Mouse (Mus musculus): ENCODE results near the gene Dner. TPM values are rescaled to one million over a fixed set of nuclear protein-coding genes. Genes with fewer than 3 reads are reported as not detected.
"Not testable (repeated sequence)": the region's sequence is repeated elsewhere in the genome, so short reads cannot be mapped to it uniquely, and the experiment has no call there.

The Dner gene
- polyA plus RNA-seq, 1 experiment from 2014 or later: 287 TPM

- no peaks in the 10 kb centered on the region for H3K27me3 ChIP-seq
- H3K4me1 ChIP-seq (replicated peaks): 0 out of 2 replicates have a peak, but pooled peaks cover 2% of the 10 kb centered on the region
- H3K4me2 ChIP-seq: no peak overlapping the region
- H3K9me3 ChIP-seq: no peaks in the 10 kb centered on the region
- no peak overlapping the region for H3K9ac ChIP-seq
- ATAC-seq (ENCODE audit: low FRiP score): no peak
- H3K36me3 ChIP-seq: peaks cover 3% of the 10 kb centered on the region; the same call in 1 of the 2 replicates
- H3K27ac ChIP-seq: no peak overlapping the region
- WGBS: 88% methylated on average over 3 of the region's 3 CpGs
- H3K4me3 ChIP-seq: no peak overlapping the region
Measured at GRCm38 (mm10) chr1:84366553-84366952, 329.5 kb downstream of the Dner start.

- no peak for ATAC-seq (ENCODE audit: low FRiP score)
- Histone ChIP-seq H3K4me1 (replicated peaks) (0 out of 2 replicates have a peak, but pooled peaks cover 2% of the 10 kb centered on the region), H3K27me3 (no peaks in the 10 kb centered on the region), H3K9ac (no peak within 1 kb of the TSS), H3K36me3 (no peaks in the 10 kb centered on the region; the same call in 1 of the 2 replicates), H3K9me3 (no peaks in the 10 kb centered on the region), H3K4me3 (no peak within 1 kb of the TSS), H3K4me2 (no peak within 1 kb of the TSS), H3K27ac (no peak within 1 kb of the TSS)
- WGBS: 91% methylated on average over 8 of the region's 8 CpGs
Measured at GRCm38 (mm10) chr1:84363967-84364366, 332.1 kb downstream of the Dner start, which contains the start of gene Pid1. Pid1 (minus strand) TSS chr1:84364180.

- Histone ChIP-seq H3K27ac (no peak overlapping the region), H3K36me3 (no peaks in the 10 kb centered on the region), H3K4me3 (no peak overlapping the region), H3K9ac (no peak overlapping the region), H3K9me3 (no peaks in the 10 kb centered on the region), H3K4me2 (no peak overlapping the region), H3K4me1 (replicated peaks) (0 out of 2 replicates have a peak, but pooled peaks cover 2% of the 10 kb centered on the region), H3K27me3 (no peaks in the 10 kb centered on the region)
- 87% methylated on average over 7 of the region's 7 CpGs for WGBS
- ATAC-seq (ENCODE audit: low FRiP score): no peak
Measured at GRCm38 (mm10) chr1:84362709-84363617, 333.1 kb downstream of the Dner start.

DNA sequence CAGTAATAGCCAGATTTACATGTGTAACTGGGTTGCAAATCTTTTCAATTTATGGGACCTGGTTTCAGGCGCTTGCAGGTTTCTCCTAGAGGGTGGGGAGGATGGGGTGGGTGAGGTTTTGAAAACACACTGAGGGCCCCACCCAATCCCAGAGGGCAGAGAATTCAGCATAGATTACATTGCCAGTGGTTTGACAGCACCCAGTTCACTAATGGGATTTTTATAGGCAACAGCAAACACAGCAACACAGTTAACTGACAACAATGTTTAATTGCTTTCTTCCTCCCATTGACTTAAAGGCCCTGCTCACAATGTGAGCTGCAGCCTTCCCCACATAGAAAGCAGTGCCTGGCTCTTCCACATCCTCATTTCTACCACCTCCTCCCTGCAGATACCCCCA, 333.8 kb downstream of the Dner start:
- ATAC-seq (ENCODE audit: low FRiP score): no peak
- no peak overlapping the region for H3K4me2 ChIP-seq
- H3K27me3 ChIP-seq: no peaks in the 10 kb centered on the region
- H3K4me1 ChIP-seq (replicated peaks): 0 out of 2 replicates have a peak, but pooled peaks cover 2% of the 10 kb centered on the region
- no peaks in the 10 kb centered on the region for H3K9me3 ChIP-seq
- H3K36me3 ChIP-seq: no peaks in the 10 kb centered on the region
- H3K27ac ChIP-seq: no peak overlapping the region
- no peak overlapping the region for H3K4me3 ChIP-seq
- 84% methylated on average over 1 of the region's 1 CpGs for WGBS
- no peak overlapping the region for H3K9ac ChIP-seq

DNA sequence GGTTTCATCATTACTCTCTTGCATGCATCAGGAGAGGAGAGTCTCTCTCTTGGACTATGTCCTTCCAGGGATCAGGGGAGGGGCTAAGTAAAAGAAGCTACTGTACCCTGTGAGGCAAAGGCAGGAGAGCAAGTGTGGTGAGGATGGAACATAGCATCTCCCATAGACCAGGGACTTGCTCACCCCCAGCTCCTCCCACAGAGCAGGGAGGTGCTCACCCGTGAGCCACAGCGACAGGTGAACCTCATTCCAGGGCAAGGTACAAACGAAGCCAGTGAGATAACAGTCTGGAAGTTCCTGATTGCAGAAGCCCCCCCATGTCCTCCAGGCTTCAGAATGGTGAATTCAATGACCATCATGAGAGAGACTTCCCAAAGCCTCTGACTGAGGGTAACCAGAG, 334.6 kb downstream of the Dner start:
- no peaks in the 10 kb centered on the region for H3K27me3 ChIP-seq
- no peak overlapping the region for H3K4me2 ChIP-seq
- no peak overlapping the region for H3K9ac ChIP-seq
- no peak for ATAC-seq (ENCODE audit: low FRiP score)
- no peaks in the 10 kb centered on the region for H3K9me3 ChIP-seq
- no peak overlapping the region for H3K4me3 ChIP-seq
- WGBS: 86% methylated on average over 3 of the region's 3 CpGs
- H3K27ac ChIP-seq: no peak overlapping the region
- no peaks in the 10 kb centered on the region for H3K36me3 ChIP-seq
- 0 out of 2 replicates have a peak, but pooled peaks cover 2% of the 10 kb centered on the region for H3K4me1 ChIP-seq (replicated peaks)

- Histone ChIP-seq H3K9me3 (no peaks in the 10 kb centered on the region), H3K4me3 (no peak overlapping the region), H3K4me1 (replicated peaks) (no peaks in the 10 kb centered on the region), H3K4me2 (no peak overlapping the region), H3K27me3 (no peaks in the 10 kb centered on the region), H3K36me3 (no peaks in the 10 kb centered on the region), H3K9ac (no peak overlapping the region), H3K27ac (no peak overlapping the region)
- 83% methylated on average over 6 of the region's 6 CpGs for whole genome bisulfite sequencing
- ATAC-seq (ENCODE audit: low FRiP score): no peak
Measured at GRCm38 (mm10) chr1:84359611-84360500, 336.2 kb downstream of the Dner start.

DNA sequence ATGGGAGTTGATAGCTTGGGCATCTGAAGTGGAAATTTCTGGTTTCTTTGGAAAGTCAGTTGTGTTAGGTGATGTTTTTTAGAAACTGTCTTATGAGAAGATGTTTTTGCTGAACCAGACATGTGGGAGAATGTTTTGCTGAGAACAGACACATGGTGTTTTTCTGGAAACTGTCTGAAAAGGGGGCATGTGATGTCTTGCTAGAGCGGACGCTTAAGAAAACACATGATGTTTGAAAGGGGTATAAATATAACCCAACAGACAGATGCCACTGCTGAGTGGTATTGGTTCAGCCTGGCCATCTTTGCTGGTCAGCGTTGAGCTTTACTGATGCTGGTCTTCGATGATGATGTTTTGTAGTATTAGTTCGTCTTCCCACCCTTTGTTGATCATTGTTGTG, 338.8 kb downstream of the Dner start:
- H3K4me1 ChIP-seq (replicated peaks): no peaks in the 10 kb centered on the region

GRCm38 (mm10) chr1:84350262-84350661, 345.8 kb downstream of the Dner start:
- Histone ChIP-seq H3K4me3 (no peak overlapping the region), H3K4me2 (no peak overlapping the region), H3K9ac (no peak overlapping the region), H3K4me1 (replicated peaks) (no peaks in the 10 kb centered on the region), H3K27me3 (no peaks in the 10 kb centered on the region), H3K27ac (no peak overlapping the region), H3K36me3 (no peaks in the 10 kb centered on the region), H3K9me3 (no peaks in the 10 kb centered on the region)
- ATAC-seq (ENCODE audit: low FRiP score): no peak
- WGBS: 92% methylated on average over 2 of the region's 2 CpGs

More for the DNA sequence above, 338.8 kb downstream of the Dner start:
- 85% methylated on average over 5 of the region's 5 CpGs for WGBS
- Histone ChIP-seq H3K9ac (no peak overlapping the region), H3K9me3 (no peaks in the 10 kb centered on the region), H3K36me3 (no peaks in the 10 kb centered on the region), H3K27ac (no peak overlapping the region), H3K4me2 (no peak overlapping the region), H3K27me3 (no peaks in the 10 kb centered on the region), H3K4me3 (no peak overlapping the region)
- ATAC-seq (ENCODE audit: low FRiP score): no peak

DNA sequence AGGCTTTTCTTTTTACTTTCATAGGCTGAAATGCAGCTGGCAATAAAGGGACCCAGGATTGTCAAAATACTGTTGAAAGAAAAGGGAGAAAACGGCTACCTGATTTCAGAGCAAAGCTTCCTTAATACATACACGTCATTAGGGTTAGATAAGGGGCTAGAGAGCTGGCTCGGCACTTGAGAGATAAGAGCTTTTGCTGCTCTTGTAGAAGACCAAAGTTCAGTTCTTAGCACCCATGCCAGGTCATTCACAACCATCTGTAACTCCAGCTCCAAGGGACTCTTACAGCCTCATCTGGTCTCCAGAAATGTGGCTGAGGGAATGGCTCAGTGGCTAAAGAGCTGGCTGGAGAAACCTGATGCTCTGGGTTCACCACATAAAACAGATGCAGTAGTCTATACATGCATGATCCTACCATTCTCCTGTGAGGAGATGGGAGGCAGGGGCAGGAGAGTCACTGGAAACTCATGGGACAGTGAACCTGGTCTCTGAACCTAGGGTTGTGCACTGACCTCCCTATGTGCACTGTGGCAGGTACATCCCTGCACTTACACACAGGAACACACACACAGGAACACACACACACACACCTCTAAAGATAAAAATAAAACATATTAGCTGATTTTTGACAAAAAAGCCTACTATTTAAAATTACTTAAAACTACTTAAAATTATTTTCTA, 348.1 kb downstream of the Dner start:
- Histone ChIP-seq H3K27ac (no peak overlapping the region), H3K36me3 (no peaks in the 10 kb centered on the region), H3K4me3 (no peak overlapping the region), H3K9me3 (no peaks in the 10 kb centered on the region), H3K27me3 (no peaks in the 10 kb centered on the region), H3K9ac (no peak overlapping the region), H3K4me2 (no peak overlapping the region), H3K4me1 (replicated peaks) (no peaks in the 10 kb centered on the region)
- 86% methylated on average over 3 of the region's 3 CpGs for WGBS
- no peak for ATAC-seq (ENCODE audit: low FRiP score)

GRCm38 (mm10) chr1:84332797-84333196, 363.2 kb downstream of the Dner start:
- not testable (repeated sequence) for ATAC-seq (ENCODE audit: low FRiP score); H3K9ac ChIP-seq; H3K4me1 ChIP-seq (replicated peaks); H3K27ac ChIP-seq; H3K27me3 ChIP-seq; H3K4me3 ChIP-seq; H3K9me3 ChIP-seq; H3K36me3 ChIP-seq; H3K4me2 ChIP-seq
- WGBS: 30% methylated on average over 3 of the region's 3 CpGs

DNA sequence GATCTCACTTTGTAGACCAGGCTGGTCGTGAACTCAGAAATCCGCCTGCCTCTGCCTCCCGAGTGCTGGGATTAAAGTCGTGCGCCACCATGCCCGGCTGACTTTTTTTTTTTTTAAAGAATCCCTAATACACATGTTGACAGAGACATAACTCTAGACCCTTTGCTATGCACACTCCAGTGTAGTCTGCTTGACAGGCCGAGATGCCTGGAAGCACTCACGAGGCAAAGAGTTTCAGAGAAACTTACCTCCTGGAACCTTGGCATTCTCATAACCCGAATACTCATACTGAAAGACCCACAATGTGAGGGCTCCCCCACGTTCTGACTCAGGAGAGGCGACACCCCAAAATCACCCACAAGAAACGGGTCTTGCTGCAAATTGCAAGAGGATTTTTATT, 364.2 kb downstream of the Dner start:
- H3K36me3 ChIP-seq; H3K4me3 ChIP-seq; H3K4me1 ChIP-seq (replicated peaks); ATAC-seq (ENCODE audit: low FRiP score); H3K27me3 ChIP-seq; H3K4me2 ChIP-seq; H3K9me3 ChIP-seq; H3K9ac ChIP-seq; H3K27ac ChIP-seq: not testable (repeated sequence)
- WGBS: 87% methylated on average over 12 of the region's 12 CpGs

DNA sequence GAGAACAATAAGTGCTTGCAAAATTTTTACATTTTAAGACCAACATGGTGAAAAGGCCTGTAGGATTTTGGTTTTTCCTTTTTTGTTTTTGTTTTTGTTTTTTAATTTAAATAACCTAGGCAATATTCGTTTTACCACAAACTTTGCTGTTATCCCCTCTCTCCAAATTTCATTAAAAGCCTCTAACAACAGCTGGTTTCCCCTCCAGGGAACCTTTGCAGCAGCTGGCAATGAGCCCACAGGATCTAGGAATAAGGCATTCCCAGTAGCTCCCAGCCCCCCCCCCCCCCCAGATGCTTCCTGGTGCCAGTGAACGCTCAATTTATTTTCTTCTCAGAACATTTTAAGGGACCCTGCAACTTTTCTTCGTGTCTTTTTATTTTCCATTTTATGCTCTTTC, 370.7 kb downstream of the Dner start:
- H3K9me3 ChIP-seq: no peaks in the 10 kb centered on the region
- WGBS: 43% methylated on average over 3 of the region's 3 CpGs
- H3K27me3 ChIP-seq: no peaks in the 10 kb centered on the region
- no peaks in the 10 kb centered on the region for H3K36me3 ChIP-seq
- no peak overlapping the region for H3K9ac ChIP-seq
- H3K27ac ChIP-seq: peak overlapping the region; percentile 64
- peaks cover 13% of the 10 kb centered on the region for H3K4me1 ChIP-seq (replicated peaks)
- no peak overlapping the region for H3K4me3 ChIP-seq
- ATAC-seq (ENCODE audit: low FRiP score): no peak
- H3K4me2 ChIP-seq: no peak overlapping the region
